Mouse (Mus musculus): Measurements from ENCODE around the gene Kctd20.
"Not testable (repeated sequence)": the region's sequence is repeated elsewhere in the genome, so short reads cannot be mapped to it uniquely, and the experiment has no call there.

The Kctd20 gene

GRCm38 (mm10) chr17:28987713-28988112 is 36.0 kb downstream of the Kctd20 start:
- DNase-seq = peak in 1 of 2 experiments; percentile 48

DNA sequence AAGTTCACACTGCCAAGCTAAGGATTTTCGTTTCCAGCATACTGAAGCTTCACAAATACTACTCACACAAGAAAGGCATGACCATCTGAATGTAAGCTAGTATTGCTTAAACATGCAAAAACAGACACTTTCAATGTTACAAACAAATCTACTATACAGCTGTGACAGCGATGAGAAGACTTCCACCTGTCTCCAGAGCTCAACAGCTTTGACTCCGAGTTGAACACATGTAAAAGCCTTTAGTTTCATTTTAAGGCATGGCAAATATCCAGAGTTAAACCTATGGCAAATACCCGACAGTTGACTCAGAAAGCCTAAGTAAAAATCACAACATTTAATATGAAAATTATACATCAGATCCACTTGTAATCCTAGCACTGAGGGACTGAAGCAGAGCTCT is 36.5 kb downstream of the Kctd20 start:
- no peak for DNase-seq

DNA sequence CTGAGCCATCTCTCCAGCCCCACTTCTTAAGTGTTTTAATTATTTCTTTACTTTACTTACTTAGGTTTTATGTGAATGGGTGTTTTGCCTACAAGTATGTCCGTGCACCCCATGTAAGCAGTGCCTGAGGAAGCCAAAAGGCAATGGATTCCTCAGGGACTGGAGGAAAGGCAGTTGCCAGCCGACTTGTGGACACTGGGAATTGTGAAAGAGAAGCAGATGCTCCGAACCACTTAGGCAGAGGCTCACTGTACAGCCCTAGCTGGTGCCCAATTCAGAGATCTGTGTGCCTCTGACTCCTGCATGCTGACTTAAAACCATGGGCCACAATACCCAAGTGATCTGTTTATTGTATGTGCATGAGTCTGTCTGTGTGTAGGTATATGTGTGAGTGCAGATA is 37.2 kb downstream of the Kctd20 start:
- no peak for DNase-seq

DNA sequence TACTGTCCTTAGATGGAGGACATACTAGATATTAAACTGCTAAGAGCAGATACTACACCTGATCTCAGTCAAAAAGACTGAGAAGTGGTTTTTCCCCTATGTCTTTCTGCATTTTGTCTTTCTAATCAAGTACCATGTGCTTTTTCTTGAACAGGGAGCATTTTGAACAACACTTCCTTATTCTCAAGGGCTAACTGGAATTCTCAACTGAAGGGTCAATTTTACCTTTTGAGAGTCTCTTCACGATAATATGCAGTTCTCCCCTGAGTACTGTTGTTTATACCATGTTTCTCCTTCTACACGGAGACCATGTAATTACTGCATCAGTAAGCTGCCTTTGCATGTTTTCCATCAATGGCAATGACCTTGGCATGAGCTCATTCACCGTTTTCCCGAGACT is 38.3 kb downstream of the Kctd20 start:
- DNase-seq = no peak

DNA sequence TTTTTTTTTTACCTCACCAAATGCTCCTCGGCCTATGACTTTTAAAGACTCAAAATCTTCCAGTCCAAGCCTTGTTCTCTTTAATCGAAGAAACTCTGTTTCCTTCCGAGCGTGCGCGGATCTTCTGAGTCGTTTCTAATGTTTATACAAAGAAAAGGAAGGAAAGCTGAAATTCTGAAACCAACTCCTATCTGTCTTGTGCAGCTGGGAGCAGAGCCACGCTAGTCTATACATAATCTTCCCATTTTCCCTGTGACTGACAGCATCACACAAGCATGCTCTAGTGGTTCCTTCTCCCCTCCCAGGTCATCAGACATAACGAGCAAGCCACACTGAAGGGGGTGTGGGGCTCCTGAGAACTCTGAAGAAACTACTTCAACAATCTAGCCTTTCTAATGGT is 39.5 kb downstream of the Kctd20 start:
- no peak for DNase-seq

- peak; percentile 32 to 48 for DNase-seq
Measured at GRCm38 (mm10) chr17:28992105-28992504, 40.4 kb downstream of the Kctd20 start.

DNA sequence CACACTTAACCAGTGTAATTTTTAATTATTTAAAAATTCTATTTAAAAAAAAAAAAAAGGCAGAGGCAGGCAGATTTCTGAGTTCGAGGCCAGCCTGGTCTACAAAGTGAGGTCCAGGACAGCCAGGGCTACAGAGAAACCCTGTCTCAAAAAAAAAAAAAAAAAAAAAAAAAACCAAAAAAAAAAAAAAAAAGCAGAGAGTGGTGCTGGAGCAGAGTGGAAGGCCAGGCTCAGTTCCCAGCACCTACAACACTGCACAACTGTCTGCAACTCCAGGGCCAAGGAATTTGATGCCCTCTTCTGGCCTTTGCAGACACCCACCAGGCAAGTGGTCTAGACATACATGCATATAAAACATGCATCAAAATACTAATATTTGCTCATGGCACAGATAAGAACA is 41.3 kb downstream of the Kctd20 start:
- not testable (repeated sequence) for DNase-seq

GRCm38 (mm10) chr17:28994615-28995014 is 42.9 kb downstream of the Kctd20 start:
- no peak for DNase-seq

DNA sequence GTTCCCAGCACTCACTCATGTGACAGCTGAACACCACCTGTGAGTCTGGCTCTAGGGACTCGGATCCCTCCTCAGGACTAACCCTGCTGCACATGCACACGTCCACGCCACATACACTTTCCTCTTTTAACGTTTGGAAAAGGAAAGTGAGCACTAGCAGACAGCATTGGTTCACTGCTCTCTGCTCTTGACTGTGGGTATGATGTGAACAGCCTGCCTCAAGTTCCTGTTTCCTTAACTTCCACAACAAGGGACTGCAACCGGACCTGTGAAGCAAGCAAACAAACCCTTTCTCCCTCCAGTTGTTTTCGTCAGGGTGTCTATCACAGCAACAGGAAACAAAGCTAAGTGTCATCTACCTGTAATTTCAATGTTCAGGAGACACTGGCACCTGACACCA is 48.7 kb downstream of the Kctd20 start:
- no peak for DNase-seq

DNA sequence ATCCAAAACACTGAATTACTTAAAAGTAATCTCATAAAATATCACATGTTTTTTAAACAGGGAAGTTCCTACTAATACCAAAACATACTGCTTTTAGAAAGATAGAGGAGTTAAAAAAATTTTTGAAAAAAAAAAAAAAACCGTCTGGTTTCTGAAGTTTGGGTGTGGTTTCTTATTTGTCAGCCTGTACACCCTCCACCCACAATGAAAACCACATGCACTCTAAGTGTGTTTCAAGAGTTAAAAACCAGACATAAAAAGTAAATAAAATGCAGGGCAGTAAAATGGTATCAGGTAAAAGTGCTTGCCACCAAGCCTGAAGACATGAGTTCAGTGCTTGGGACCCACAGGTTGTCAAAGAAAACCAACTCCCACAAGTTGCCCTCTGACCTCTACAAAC is 52.0 kb downstream of the Kctd20 start:
- no peak for DNase-seq

GRCm38 (mm10) chr17:29005002-29005401 is 53.3 kb downstream of the Kctd20 start:
- DNase-seq = no peak

DNA sequence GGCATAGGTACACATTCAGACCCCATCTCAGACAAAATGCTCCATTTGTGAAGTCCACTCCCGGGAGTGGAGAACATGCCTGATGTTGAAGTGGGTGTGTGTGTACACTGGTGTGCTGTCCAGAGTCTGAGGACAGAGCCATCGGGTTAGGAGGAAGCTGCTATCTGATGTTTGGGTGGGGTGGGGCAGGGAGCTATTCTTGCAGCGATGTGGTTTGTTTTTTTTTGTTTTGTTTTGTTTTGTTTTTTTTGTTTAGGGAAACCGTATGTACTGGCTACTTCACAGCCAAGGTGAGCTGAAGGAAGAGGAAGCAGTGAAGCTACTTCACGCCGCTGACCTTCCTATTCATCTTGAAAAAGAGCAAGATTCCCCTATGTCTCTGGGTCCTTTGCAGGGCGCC is 55.1 kb downstream of the Kctd20 start:
- DNase-seq = no peak

DNA sequence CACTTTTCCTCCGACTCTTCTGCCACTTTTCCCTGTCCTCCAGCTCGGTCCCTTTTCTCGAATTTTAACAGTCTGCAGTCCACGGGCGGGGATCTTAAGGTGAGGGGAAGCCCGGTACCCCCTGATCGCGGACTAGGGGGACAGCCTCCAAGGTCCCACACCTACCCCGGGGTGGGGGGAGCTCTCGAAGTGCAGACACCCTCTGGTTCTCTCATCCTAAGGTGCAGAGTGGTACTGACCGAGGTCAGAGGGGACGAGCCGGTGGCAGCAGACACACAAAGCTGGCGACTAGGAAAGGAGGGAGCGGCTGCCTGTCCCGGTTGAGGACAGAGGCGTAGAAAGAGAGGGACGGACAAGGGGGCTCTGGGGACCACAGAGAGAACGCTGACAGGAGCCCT is 55.5 kb downstream of the Kctd20 start:
- DNase-seq = no peak

GRCm38 (mm10) chr17:29007641-29008325 is 56.0 kb downstream of the Kctd20 start, which contains the start of gene Stk38:
Stk38 (minus strand) TSS chr17:29007995.
- DNase-seq = peak; percentile 95 to 97

GRCm38 (mm10) chr17:29008326-29008650 is 56.5 kb downstream of the Kctd20 start:
- DNase-seq = no peak

DNA sequence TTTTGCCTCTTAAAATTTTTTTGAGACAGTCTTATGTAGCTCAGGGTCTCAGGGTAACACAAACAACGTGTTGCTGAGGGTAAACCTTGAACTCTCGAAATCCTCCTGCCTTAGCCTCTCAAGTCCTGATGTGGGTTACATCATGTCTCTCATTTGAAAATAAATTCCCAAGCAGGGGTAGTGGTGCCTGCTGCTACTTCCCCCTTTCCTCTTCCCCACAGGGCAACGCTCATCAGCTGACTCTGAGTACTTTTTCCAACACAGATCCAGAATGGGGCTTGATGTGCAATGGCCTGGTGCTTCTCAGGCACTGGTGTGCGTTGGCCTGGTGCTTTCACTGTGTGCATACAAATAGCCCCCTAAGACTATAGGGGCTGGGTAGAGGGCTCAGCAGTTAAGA is 57.4 kb downstream of the Kctd20 start:
- DNase-seq = no peak

DNA sequence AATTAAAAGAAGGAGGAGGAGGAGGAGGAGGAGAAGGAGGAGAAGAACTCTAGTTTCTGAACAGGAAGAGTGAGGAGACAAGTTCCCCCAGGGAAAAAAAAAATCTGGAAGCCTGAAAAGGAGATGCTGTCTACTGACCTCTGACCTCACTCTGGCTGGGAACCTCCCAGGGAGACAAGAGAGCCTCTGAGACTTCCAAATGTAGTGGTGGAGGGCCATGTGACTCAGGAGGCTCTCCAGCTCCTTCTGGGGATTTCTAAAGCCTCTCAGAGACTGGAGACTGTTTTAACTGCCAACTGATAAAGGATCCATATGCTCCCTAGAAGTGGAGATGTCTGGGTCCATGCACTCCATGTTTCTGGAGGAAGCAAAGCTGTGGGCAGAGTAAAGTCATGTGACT is 62.5 kb downstream of the Kctd20 start:
- DNase-seq = no peak

- peak; percentile 24 to 45 for DNase-seq
Measured at GRCm38 (mm10) chr17:29015638-29016037, 63.9 kb downstream of the Kctd20 start.

DNA sequence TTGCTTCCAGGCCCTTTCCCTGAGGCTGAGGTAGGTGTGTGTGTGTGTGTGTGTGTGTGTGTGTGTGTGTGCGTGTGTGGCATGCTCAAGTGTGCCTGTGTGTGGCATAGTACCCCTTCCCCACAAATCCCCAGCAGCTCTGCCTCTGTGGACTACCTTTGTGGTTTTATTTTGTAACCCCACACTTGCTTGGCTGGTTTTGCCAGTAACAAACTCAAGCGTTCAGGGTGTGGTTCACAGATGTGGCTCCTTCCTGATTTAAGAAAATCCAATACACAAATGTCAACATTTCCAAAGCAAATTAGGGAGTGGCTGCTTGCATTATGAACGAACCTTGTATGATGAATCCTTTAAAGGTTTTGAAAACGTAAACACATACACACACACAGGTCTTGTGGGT is 65.0 kb downstream of the Kctd20 start:
- no peak for DNase-seq

DNA sequence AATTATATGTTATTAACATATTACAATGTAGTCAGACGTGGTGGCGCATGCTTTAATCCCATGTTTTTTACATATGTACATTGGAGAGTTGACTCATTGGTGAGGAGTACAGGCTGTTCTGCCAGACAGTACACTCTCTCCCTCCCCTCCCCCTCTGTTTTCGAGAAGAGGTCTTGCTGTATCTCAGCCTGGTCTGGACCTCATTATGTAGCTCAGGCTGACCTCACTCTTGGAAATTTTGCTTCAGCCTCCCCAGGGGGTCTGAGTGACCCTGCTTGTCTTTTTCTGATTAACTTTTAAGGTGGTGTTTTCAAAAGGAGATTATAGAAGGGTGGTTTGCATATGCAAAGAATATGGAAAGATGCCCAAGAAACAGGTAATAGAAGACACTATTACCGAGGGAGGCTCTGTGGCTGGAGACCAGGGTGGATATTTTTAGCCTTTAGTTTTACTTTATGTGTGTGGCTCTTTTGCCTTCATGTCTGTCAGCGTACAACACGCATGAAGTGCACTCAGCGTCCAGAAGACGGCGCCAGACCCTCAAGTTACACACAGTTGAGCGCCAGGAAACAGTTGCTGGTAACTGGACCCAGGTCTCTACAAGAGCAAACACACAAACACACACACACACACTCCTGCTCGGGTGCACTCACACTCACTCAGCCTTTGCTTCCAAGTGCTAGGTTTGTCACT is 66.7 kb downstream of the Kctd20 start:
- no peak for DNase-seq

Measured in cerebellum, postnatal 25 days (tissue).